Mouse (Mus musculus): ENCODE data around the gene Hnrnpk. TPM values are rescaled to one million over a fixed set of nuclear protein-coding genes. Genes with fewer than 3 reads are reported as not detected.
"Not testable (repeated sequence)": the region's sequence is repeated elsewhere in the genome, so short reads cannot be mapped to it uniquely, and the experiment has no call there.

The Hnrnpk gene
- total RNA-seq (2021) = 100 to 1,000 TPM; 649 to 670 TPM
- long read RNA-seq, experiment 1, partial matches to known transcripts = 28 of 763 reads
- long read RNA-seq, experiment 1, other reads (novel, unspliced or antisense) = 733 of 763 reads
- long read RNA-seq, experiment 2, partial matches to known transcripts = 20 of 593 reads
- long read RNA-seq, experiment 2, other reads (novel, unspliced or antisense) = 571 of 593 reads

- not testable (repeated sequence) for DNase-seq (ENCODE audit: low spot score in 2 of 2)
- intact Hi-C loops (cut with DNase I) = loop anchor here (5.0 kb wide), 3 partner anchors 119 to 184 kb away; no protein-coding TSS in a partner anchor
These were observed at the start of gene Hnrnpk for GRCm38 (mm10) chr13:58403243-58403642. TSS of gene Hnrnpk (minus strand) at chr13:58403343.

GRCm38 (mm10) chr13:58452246-58452645 is 49.1 kb upstream of the Hnrnpk start:
- DNase-seq (ENCODE audit: low spot score in 2 of 2) = no peak
- intact Hi-C loops (cut with DNase I) = no loop called here

GRCm38 (mm10) chr13:58450459-58451182 is 47.5 kb upstream of the Hnrnpk start:
- DNase-seq (ENCODE audit: low spot score in 2 of 2) = no peak
- intact Hi-C loops (cut with DNase I) = no loop called here

- intact Hi-C loops (cut with DNase I) = no loop called here
- DNase-seq (ENCODE audit: low spot score in 2 of 2) = no peak
These were observed 43.4 kb upstream of the Hnrnpk start for GRCm38 (mm10) chr13:58446541-58446940.

GRCm38 (mm10) chr13:58443787-58444186 is 40.6 kb upstream of the Hnrnpk start:
- no peak for DNase-seq (ENCODE audit: low spot score in 2 of 2)

GRCm38 (mm10) chr13:58443326-58443725 is 40.2 kb upstream of the Hnrnpk start:
- intact Hi-C loops (cut with DNase I) = no loop called here
- no peak for DNase-seq (ENCODE audit: low spot score in 2 of 2)

More at GRCm38 (mm10) chr13:58443787-58444186, 40.6 kb upstream of the Hnrnpk start:
- intact Hi-C loops (cut with DNase I) = no loop called here

- DNase-seq (ENCODE audit: low spot score in 2 of 2) = no peak
- intact Hi-C loops (cut with DNase I) = no loop called here
These were observed 36.6 kb upstream of the Hnrnpk start for GRCm38 (mm10) chr13:58439716-58440115.

DNA sequence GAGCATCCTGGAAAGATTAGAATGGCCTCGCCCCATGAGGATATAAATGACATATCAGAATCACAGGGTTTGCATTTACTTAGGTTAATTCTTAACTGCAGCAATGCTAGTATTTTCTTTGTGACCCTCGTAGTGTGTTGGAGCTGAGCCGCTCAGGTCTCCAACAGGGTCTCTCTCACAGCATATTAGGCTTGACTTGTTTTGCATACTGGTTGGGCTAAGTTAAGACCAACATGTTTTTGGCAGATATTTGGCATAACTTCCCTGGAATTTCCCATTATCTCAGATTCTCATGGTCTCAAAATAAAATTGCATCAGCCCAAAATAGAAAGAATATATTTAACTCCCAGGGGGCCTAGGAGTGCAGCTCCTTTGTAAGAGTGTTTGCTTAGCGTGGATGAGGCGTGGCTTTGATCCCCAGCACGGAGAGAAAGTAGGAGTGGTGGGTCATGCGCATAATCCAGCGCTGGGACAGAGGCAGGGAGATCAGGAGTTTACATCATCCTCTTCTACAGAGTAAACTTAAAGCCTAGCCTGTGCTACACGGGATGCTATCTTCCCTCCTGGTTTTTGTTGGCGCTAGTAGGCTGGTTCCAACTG is 20.0 kb upstream of the Hnrnpk start:
- DNase-seq (ENCODE audit: low spot score in 2 of 2) = no peak
- intact Hi-C loops (cut with DNase I) = no loop called here

- DNase-seq (ENCODE audit: low spot score in 2 of 2) = no peak
- intact Hi-C loops (cut with DNase I) = no loop called here
These were observed 19.1 kb upstream of the Hnrnpk start for GRCm38 (mm10) chr13:58422242-58422641.

- no peak for DNase-seq (ENCODE audit: low spot score in 2 of 2)
- intact Hi-C loops (cut with DNase I) = no loop called here
These were observed 17.9 kb upstream of the Hnrnpk start for GRCm38 (mm10) chr13:58421026-58421425.

DNA sequence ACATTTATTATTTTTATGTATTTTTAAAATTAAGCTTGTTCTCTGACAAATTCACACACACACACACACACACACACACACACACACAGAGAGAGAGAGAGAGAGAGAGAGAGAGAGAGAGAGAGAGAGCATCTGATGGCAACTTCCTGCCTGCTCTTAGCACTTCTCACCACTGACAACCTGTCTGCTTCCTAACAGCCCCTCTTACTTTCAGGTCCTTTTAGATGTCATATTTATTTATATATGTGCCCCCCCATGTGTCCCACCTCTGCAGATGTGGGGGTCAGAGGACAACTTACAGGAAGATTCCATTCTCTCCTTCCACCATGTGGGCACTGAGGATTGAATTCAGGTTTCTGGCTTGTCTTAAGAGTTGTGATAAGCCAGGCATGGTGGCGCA is 16.1 kb upstream of the Hnrnpk start:
- intact Hi-C loops (cut with DNase I) = no loop called here
- DNase-seq (ENCODE audit: low spot score in 2 of 2) = no peak

DNA sequence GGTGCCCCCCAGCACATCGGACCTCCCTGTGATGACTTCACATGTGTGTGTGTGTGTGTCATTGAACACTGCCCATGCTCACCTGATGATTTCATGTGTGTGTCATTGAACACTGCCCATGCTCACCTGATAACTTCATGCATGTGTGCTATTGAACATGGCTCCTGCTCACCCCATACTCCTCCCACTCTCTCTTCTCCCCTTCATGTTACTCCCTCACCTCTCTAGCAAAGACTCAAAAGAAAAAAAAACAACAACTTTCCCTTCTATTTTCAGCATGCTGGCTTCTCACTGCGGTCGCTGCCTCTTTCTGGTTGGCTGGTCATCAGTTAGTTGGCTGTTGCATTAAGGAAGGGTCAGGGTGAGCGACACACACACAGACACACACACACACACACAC is 15.5 kb upstream of the Hnrnpk start:
- intact Hi-C loops (cut with DNase I) = no loop called here

DNA sequence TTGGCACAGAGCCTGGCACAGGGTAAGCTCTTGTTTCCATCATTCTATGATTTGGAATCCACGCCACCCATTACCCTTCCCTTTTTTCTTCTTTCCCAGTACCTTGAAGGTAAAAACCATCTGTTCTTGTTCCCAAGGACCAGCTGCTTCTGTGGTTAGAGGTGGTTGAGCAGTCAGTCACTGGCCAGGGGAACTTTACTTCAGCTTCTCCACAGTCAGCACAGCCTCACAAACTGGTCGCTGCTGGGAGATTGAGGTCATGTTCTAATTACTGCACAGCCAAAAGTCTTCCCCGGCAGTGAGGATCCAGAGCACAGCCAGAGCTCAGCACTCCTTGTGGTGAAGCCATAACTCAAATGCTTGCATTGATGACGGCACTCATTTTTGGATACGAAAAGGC is 12.7 kb upstream of the Hnrnpk start:
- intact Hi-C loops (cut with DNase I) = no loop called here
- DNase-seq (ENCODE audit: low spot score in 2 of 2) = no peak

More for the DNA sequence above, 15.5 kb upstream of the Hnrnpk start:
- DNase-seq (ENCODE audit: low spot score in 2 of 2) = no peak

GRCm38 (mm10) chr13:58415374-58415773 is 12.2 kb upstream of the Hnrnpk start:
- intact Hi-C loops (cut with DNase I) = no loop called here
- no peak for DNase-seq (ENCODE audit: low spot score in 2 of 2)

DNA sequence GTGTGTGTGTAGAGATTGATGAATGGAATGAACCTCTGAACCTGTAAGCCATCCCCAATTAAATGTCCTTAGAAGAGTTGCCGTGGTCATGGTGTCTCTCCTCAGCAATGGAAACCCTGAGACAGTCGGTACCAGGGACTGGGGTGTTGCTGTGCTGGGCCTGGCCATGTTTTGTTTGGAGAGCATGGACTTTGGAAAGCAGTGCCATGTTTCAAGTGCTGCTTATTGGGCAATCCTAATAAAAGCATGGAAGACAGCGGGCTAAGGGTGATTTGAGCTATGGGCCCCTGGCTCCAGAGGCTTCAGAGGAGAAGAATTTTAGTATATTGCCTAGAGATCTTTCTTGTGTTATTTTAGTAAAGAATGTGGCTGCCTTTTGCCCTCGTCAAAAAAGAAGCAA is 7.9 kb upstream of the Hnrnpk start:
- DNase-seq (ENCODE audit: low spot score in 2 of 2) = no peak
- intact Hi-C loops (cut with DNase I) = no loop called here

GRCm38 (mm10) chr13:58402744-58403110 is 416 bp downstream of the Hnrnpk start:
- no peak for DNase-seq (ENCODE audit: low spot score in 2 of 2)
- intact Hi-C loops (cut with DNase I) = loop anchor here (5.0 kb wide), 3 partner anchors 120 to 185 kb away; no protein-coding TSS in a partner anchor

- DNase-seq (ENCODE audit: low spot score in 2 of 2) = peak; percentile 97
- intact Hi-C loops (cut with DNase I) = loop anchor here (5.0 kb wide), 3 partner anchors 120 to 185 kb away; no protein-coding TSS in a partner anchor
These were observed 970 bp downstream of the Hnrnpk start, which contains the start of gene Rmi1 for GRCm38 (mm10) chr13:58402003-58402743. TSS of gene Rmi1 (plus strand) at chr13:58402248.

DNA sequence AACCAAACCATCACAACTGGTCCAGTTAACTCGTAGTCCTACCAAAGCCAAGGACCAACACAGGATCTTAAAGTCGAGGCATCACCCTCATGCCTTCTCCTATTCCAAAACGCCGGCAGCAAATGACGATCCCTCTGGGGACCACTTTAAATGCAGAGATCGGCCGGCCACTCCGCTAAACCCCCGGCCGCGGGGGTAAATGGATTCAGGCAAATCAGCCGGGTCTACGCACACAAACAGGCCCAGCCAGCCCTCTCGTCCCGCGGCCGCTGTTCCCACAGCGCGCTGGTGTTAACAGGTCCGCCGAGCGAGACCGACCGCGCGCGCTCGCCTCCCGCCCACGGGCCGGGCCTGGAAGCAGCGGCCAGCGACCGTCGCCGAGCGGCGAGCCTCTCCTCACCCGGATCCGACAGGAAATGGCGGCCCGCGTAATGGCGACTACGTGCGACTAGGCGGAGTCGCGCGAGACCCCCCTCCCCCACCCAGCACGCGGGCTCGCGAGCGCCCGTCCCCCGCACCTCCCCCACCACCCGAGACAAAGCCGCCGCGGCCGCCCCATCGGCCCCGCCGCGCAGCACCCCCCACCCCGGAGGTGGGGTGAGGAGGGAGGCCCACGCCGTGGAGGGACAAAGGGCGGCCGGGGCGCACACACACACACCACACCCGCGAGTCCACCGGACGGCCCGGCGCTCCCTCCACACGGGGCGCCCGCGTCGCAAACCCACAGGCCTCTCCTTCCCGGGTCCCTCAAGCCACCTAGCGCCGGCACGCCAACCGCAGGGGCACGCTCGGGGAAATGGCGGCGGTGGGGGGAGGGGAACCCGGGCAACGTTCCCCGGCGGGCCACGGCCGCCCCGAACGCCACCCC is 1.8 kb downstream of the Hnrnpk start:
- intact Hi-C loops (cut with DNase I) = loop anchor here (5.0 kb wide), 3 partner anchors 121 to 186 kb away; no protein-coding TSS in a partner anchor
- DNase-seq (ENCODE audit: low spot score in 2 of 2) = peak; percentile 73 to 74

DNA sequence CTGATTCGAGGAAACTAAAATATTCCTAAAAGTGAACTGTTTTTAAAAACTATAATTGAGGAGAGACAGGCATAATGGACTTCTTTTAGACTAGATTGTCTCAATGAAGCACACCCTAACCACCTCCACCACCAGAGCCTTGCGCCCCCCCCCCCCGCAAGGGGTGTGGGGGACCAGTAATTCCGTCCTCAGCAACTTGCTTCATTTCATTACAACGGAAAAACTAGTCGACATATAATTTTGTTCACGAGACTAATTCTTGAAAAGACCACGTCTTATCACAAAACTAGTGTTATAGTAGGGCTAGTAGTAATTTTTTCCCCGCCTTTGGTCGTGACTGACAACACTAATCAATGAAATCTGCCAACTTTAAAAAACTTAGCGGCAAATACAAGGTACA is 2.6 kb downstream of the Hnrnpk start:
- intact Hi-C loops (cut with DNase I) = loop anchor here (5.0 kb wide), 3 partner anchors 122 to 187 kb away; no protein-coding TSS in a partner anchor

More for the DNA sequence above, 2.6 kb downstream of the Hnrnpk start:
- DNase-seq (ENCODE audit: low spot score in 2 of 2) = no peak
